Mouse (Mus musculus): ENCODE measurements around the gene Kcnj9.

- TF ChIP-seq CTCF (IDR thresholded peaks at IDR 0.05; ENCODE audit: borderline replicate concordance, control insufficient read depth, extremely low read depth, insufficient read depth, low read length, poor library complexity) (no peak), POLR2A (IDR thresholded peaks at IDR 0.05; ENCODE audit: control insufficient read depth, extremely low read depth, insufficient read depth, low read length, poor library complexity) (no peak)
Measured at GRCm38 (mm10) chr1:172271765-172272164, 57.4 kb downstream of the Kcnj9 start.
